Comparison of ENCODE assay signal across 9 mouse cellular contexts in genomic region chr3:102676946-102677534, GRCm38 (mm10). TPM values are rescaled to one million over a fixed set of nuclear protein-coding genes. Genes with fewer than 3 reads are reported as not detected.
DNase-seq lines count a peak whose midpoint lies in the region; ATAC-seq and TF ChIP-seq lines count a peak whose summit lies in the region.
"Had no signal": no experiment of that assay in that cellular context is flagged by ENCODE, and none has a peak within 500 bp of the region (broad histone marks: within the 10 kb centered on the region; RNA-seq: fewer than 3 reads in every experiment).

No protein-coding gene starts in this region.

- 52% methylated on average over 7 of the region's 7 CpGs for WGBS in hindbrain, postnatal 0 days
- 83% methylated on average over 7 of the region's 7 CpGs for WGBS in hindbrain, embryonic 10.5 days
- 4% methylated on average over 7 of the region's 7 CpGs for WGBS in cerebellum, adult 2 months
- WGBS in heart, embryonic 12.5 days = 72% methylated on average over 7 of the region's 7 CpGs

- H3K4me1 ChIP-seq in hindbrain, postnatal 0 days (ENCODE audit: insufficient read depth, low read length) = no peaks in the 10 kb centered on the region
- peaks cover 5% of the 10 kb centered on the region; the same call in 1 of the 2 replicates for H3K4me1 ChIP-seq in hindbrain, embryonic 10.5 days (replicated peaks)
- peaks cover 2% of the 10 kb centered on the region; the same call in 1 of the 2 replicates for H3K4me1 ChIP-seq in cerebellum, adult 2 months (ENCODE audit: control insufficient read depth, insufficient read depth, low read length)
- no peaks in the 10 kb centered on the region for H3K4me1 ChIP-seq in heart, embryonic 12.5 days (replicated peaks)

- TF ChIP-seq CTCF in hindbrain, postnatal 0 days (IDR thresholded peaks at IDR 0.05; ENCODE audit: low read depth) = peak; percentile 28
- TF ChIP-seq CTCF in cerebellum, adult 2 months (IDR thresholded peaks at IDR 0.05; ENCODE audit: borderline replicate concordance, insufficient read depth, low read depth, low read length) = no peak

- no peak for TF ChIP-seq POLR2A in cerebellum, adult 2 months (IDR thresholded peaks at IDR 0.05; ENCODE audit: borderline replicate concordance, insufficient read depth, low read length)

- H3K4me3 ChIP-seq in hindbrain, postnatal 0 days (ENCODE audit: low read length) = no peak overlapping the region
- no peak overlapping the region for H3K4me3 ChIP-seq in hindbrain, embryonic 10.5 days
- H3K4me3 ChIP-seq in cerebellum, adult 2 months (replicated peaks; ENCODE audit: insufficient read depth, low read depth, low read length) = peak overlapping the region; percentile 37
- no peak overlapping the region for H3K4me3 ChIP-seq in heart, embryonic 12.5 days

- no peaks in the 10 kb centered on the region for H3K36me3 ChIP-seq in hindbrain, postnatal 0 days (ENCODE audit: insufficient read depth, low read length)
- H3K36me3 ChIP-seq in hindbrain, embryonic 10.5 days = no peaks in the 10 kb centered on the region
- H3K36me3 ChIP-seq in heart, embryonic 12.5 days = no peaks in the 10 kb centered on the region

- peak; percentile 76 for DNase-seq in hindbrain, postnatal 0 days (ENCODE audit: low spot score)
- DNase-seq in hindbrain, embryonic 10.5 days (ENCODE audit: low spot score) = no peak
- peak; percentile 67 to 81 for DNase-seq in cerebellum, adult 2 months
- peak; percentile 37 for DNase-seq in layer of hippocampus, adult 9-10 months (ENCODE audit: low spot score)
- DNase-seq in lung, postnatal 36 days = peak; percentile 35
- DNase-seq in heart, adult 8-10 months (ENCODE audit: low spot score) = no peak
- DNase-seq in gastrocnemius, adult 18-20 months (ENCODE audit: low spot score) = no peak

- no peak overlapping the region for H3K9ac ChIP-seq in hindbrain, postnatal 0 days (replicated peaks; ENCODE audit: low read length)
- no peak overlapping the region for H3K9ac ChIP-seq in heart, embryonic 12.5 days
- H3K9ac ChIP-seq: liver, embryonic 14.5 days had no signal

- H3K4me2 ChIP-seq in hindbrain, postnatal 0 days (ENCODE audit: low read depth, low read length) = no peak overlapping the region
- no peak overlapping the region for H3K4me2 ChIP-seq in heart, embryonic 12.5 days

- no peak overlapping the region for H3K27ac ChIP-seq in hindbrain, postnatal 0 days
- no peak overlapping the region for H3K27ac ChIP-seq in hindbrain, embryonic 10.5 days
- no peak overlapping the region for H3K27ac ChIP-seq in cerebellum, adult 2 months (ENCODE audit: insufficient read depth, low read length)
- H3K27ac ChIP-seq in heart, embryonic 12.5 days (ENCODE audit: poor library complexity, severe bottlenecking) = no peak overlapping the region
- H3K27ac ChIP-seq: liver, embryonic 14.5 days had no signal

- H3K9me3 ChIP-seq in hindbrain, postnatal 0 days (ENCODE audit: low read length) = no peaks in the 10 kb centered on the region
- no peaks in the 10 kb centered on the region for H3K9me3 ChIP-seq in hindbrain, embryonic 10.5 days
- no peaks in the 10 kb centered on the region for H3K9me3 ChIP-seq in heart, embryonic 12.5 days (replicated peaks)

- no peaks in the 10 kb centered on the region for H3K27me3 ChIP-seq in hindbrain, postnatal 0 days (ENCODE audit: insufficient read depth, low read length)
- no peaks in the 10 kb centered on the region for H3K27me3 ChIP-seq in hindbrain, embryonic 10.5 days (ENCODE audit: insufficient read depth, poor library complexity, severe bottlenecking)
- no peaks in the 10 kb centered on the region for H3K27me3 ChIP-seq in cerebellum, adult 2 months (ENCODE audit: control insufficient read depth, insufficient read depth, low read length)
- H3K27me3 ChIP-seq in heart, embryonic 12.5 days (replicated peaks) = peaks cover 26% of the 10 kb centered on the region; the same call in 1 of the 2 replicates

- ATAC-seq in hindbrain, postnatal 0 days = peak; percentile 76
- no peak for ATAC-seq in heart, embryonic 12.5 days (ENCODE audit: insufficient number of reproducible peaks, low FRiP score)

RNA-seq across cellular contexts. Expression of gene Tspan2, which starts 57.3 kb away (rescaled TPM):
- total RNA-seq in hindbrain, postnatal 0 days (2014; rRNA removed) = 20.3 and 22.5 TPM in 2 replicates
- polyA plus RNA-seq in hindbrain, postnatal 0 days (2015; fragmentation: Nextera tagmentation; extraction: Ambion mirVana) = 19.4 and 20.0 TPM in 2 replicates
- 9.1 and 10.4 TPM in 2 replicates for polyA plus RNA-seq in hindbrain, embryonic 10.5 days (2016; fragmentation: Nextera tagmentation; extraction: Ambion mirVana)
- polyA plus RNA-seq in cerebellum, adult 2 months (2012; rRNA removed) = 106 and 110 TPM in 2 replicates
- 36.0 and 37.0 TPM in 2 replicates for polyA plus RNA-seq in heart, embryonic 12.5 days (2016; fragmentation: Nextera tagmentation; extraction: Ambion mirVana)
- total RNA-seq in heart, adult 8-10 months (2022) = 10 to 100 TPM in 2 of 4 experiments, 1 to 10 TPM in 2; 5.3 to 10.6 (median 10.3) TPM
- total RNA-seq in gastrocnemius, adult 18-20 months (2021) = 1 to 10 TPM; 5.0 to 6.4 TPM

Comparison
In these comparisons a context has a peak if more than half of its experiments do, and no peak if none do; other contexts are left out.
1. DNase-seq: peak in hindbrain, postnatal 0 days (single experiment), cerebellum, adult 2 months (2 of 2), layer of hippocampus, adult 9-10 months (single experiment) and lung, postnatal 36 days (single experiment); none in hindbrain, embryonic 10.5 days (single experiment), heart, adult 8-10 months (single experiment) and gastrocnemius, adult 18-20 months (single experiment).